In genomic region chr3:107694256-107694900, GRCm38 (mm10) we compare ENCODE assay signal across 11 mouse cellular contexts. TPM values are rescaled to one million over a fixed set of nuclear protein-coding genes. Genes with fewer than 3 reads are reported as not detected.
A peak's percentile ranks its signal among the peaks of the same experiment; 100 is the strongest.
DNase-seq lines count a peak whose midpoint lies in the region; ATAC-seq lines count a peak whose summit lies in the region.
"Had no signal": no experiment of that assay in that cellular context is flagged by ENCODE, and none has a peak within 500 bp of the region (broad histone marks: within the 10 kb centered on the region; RNA-seq: fewer than 3 reads in every experiment).

No protein-coding gene starts in this region.

- no peaks in the 10 kb centered on the region for H3K36me3 ChIP-seq in kidney, embryonic 14.5 days (ENCODE audit: control insufficient read depth, insufficient read depth, low read length)
- H3K36me3 ChIP-seq in embryonic facial prominence, embryonic 11.5 days (replicated peaks; ENCODE audit: control insufficient read depth, insufficient read depth, low read depth, low read length): no peaks in the 10 kb centered on the region
- H3K36me3 ChIP-seq in hindbrain, embryonic 14.5 days (replicated peaks; ENCODE audit: control insufficient read depth, insufficient read depth): no peaks in the 10 kb centered on the region
- no peaks in the 10 kb centered on the region for H3K36me3 ChIP-seq in midbrain, embryonic 13.5 days

- no peaks in the 10 kb centered on the region for H3K27me3 ChIP-seq in kidney, embryonic 14.5 days (ENCODE audit: control insufficient read depth, insufficient read depth, low read length)
- H3K27me3 ChIP-seq in embryonic facial prominence, embryonic 11.5 days (ENCODE audit: control insufficient read depth, insufficient read depth, low read length): no peaks in the 10 kb centered on the region
- no peaks in the 10 kb centered on the region for H3K27me3 ChIP-seq in hindbrain, embryonic 14.5 days (ENCODE audit: control insufficient read depth, insufficient read depth, low read length)
- no peaks in the 10 kb centered on the region for H3K27me3 ChIP-seq in midbrain, embryonic 13.5 days
- H3K27me3 ChIP-seq: Patski had no signal

- 62% methylated on average over 2 of the region's 2 CpGs for WGBS in kidney, embryonic 14.5 days
- WGBS in embryonic facial prominence, embryonic 11.5 days: 73% methylated on average over 2 of the region's 2 CpGs
- WGBS in hindbrain, embryonic 14.5 days: 64% methylated on average over 2 of the region's 2 CpGs
- WGBS in midbrain, embryonic 13.5 days: 75% methylated on average over 2 of the region's 2 CpGs

- H3K9me3 ChIP-seq in kidney, embryonic 14.5 days (ENCODE audit: control insufficient read depth, low read length): no peaks in the 10 kb centered on the region
- H3K9me3 ChIP-seq in embryonic facial prominence, embryonic 11.5 days (replicated peaks; ENCODE audit: control insufficient read depth, low read length): no peaks in the 10 kb centered on the region
- H3K9me3 ChIP-seq in hindbrain, embryonic 14.5 days (ENCODE audit: control insufficient read depth, low read length): no peaks in the 10 kb centered on the region
- H3K9me3 ChIP-seq in midbrain, embryonic 13.5 days: no peaks in the 10 kb centered on the region

- ATAC-seq in kidney, embryonic 14.5 days (ENCODE audit: low FRiP score, low TSS enrichment): no peak
- ATAC-seq in embryonic facial prominence, embryonic 11.5 days (replicated peaks; ENCODE audit: insufficient number of reproducible peaks, low FRiP score, low TSS enrichment, low read depth): no peak
- ATAC-seq in hindbrain, embryonic 14.5 days (ENCODE audit: low FRiP score): no peak
- no peak for ATAC-seq in midbrain, embryonic 13.5 days
- ATAC-seq in CD4-positive, CD25-positive, alpha-beta regulatory T cell, adult 4 months: no peak
- ATAC-seq: Patski had no signal

- DNase-seq in kidney, adult 11 months: no peak
- DNase-seq in embryonic facial prominence, embryonic 11.5 days (ENCODE audit: low spot score): no peak
- no peak for DNase-seq in hindbrain, embryonic 14.5 days (ENCODE audit: low spot score)
- DNase-seq in thymus, postnatal 4 days: no peak
- DNase-seq in thymus, postnatal 10 days (ENCODE audit: low spot score in 2 of 2): no peak
- DNase-seq: cerebellum, adult 9-10 months; kidney, postnatal 25 days had no signal

- H3K4me1 ChIP-seq in kidney, embryonic 14.5 days (ENCODE audit: control insufficient read depth, insufficient read depth, low read length): peaks cover 18% of the 10 kb centered on the region
- no peaks in the 10 kb centered on the region; the same call in 1 of the 2 replicates for H3K4me1 ChIP-seq in embryonic facial prominence, embryonic 11.5 days (ENCODE audit: control insufficient read depth, insufficient read depth, low read length)
- peaks cover 56% of the 10 kb centered on the region for H3K4me1 ChIP-seq in hindbrain, embryonic 14.5 days (replicated peaks; ENCODE audit: control insufficient read depth, insufficient read depth, low read length)
- H3K4me1 ChIP-seq in midbrain, embryonic 13.5 days (replicated peaks): peaks cover 62% of the 10 kb centered on the region

- H3K27ac ChIP-seq in kidney, embryonic 14.5 days (ENCODE audit: low read depth, low read length): no peak overlapping the region
- H3K27ac ChIP-seq in embryonic facial prominence, embryonic 11.5 days (replicated peaks; ENCODE audit: low read depth, low read length): no peak overlapping the region
- no peak overlapping the region for H3K27ac ChIP-seq in hindbrain, embryonic 14.5 days
- no peak overlapping the region for H3K27ac ChIP-seq in midbrain, embryonic 13.5 days

- peak overlapping the region; percentile 92 for H3K4me2 ChIP-seq in kidney, embryonic 14.5 days (replicated peaks; ENCODE audit: low read depth, low read length)
- peak overlapping the region; percentile 65 for H3K4me2 ChIP-seq in embryonic facial prominence, embryonic 11.5 days (ENCODE audit: low read depth, low read length)
- peak overlapping the region; percentile 95 for H3K4me2 ChIP-seq in hindbrain, embryonic 14.5 days (replicated peaks)
- H3K4me2 ChIP-seq in midbrain, embryonic 13.5 days (replicated peaks): peak overlapping the region; percentile 70

- peak overlapping the region; percentile 96 for H3K4me3 ChIP-seq in kidney, embryonic 14.5 days (ENCODE audit: low read length)
- H3K4me3 ChIP-seq in embryonic facial prominence, embryonic 11.5 days (ENCODE audit: low read depth, low read length): peak overlapping the region; percentile 86
- H3K4me3 ChIP-seq in hindbrain, embryonic 14.5 days (replicated peaks; ENCODE audit: low read length): peak overlapping the region; percentile 66
- peak overlapping the region; percentile 67 for H3K4me3 ChIP-seq in midbrain, embryonic 13.5 days (replicated peaks)

- peak overlapping the region; percentile 82 for H3K9ac ChIP-seq in kidney, embryonic 14.5 days (ENCODE audit: low read depth, low read length)
- H3K9ac ChIP-seq in embryonic facial prominence, embryonic 11.5 days (replicated peaks; ENCODE audit: low read length): peak overlapping the region; percentile 98; the same call in 1 of the 2 replicates
- H3K9ac ChIP-seq in hindbrain, embryonic 14.5 days: peak overlapping the region; percentile 85
- H3K9ac ChIP-seq in midbrain, embryonic 13.5 days (replicated peaks): peak overlapping the region; percentile 96

RNA-seq across cellular contexts. Expression of gene Ahcyl1, which starts 2.0 kb away (rescaled TPM):
- polyA plus RNA-seq in kidney, embryonic 14.5 days (2014; fragmentation: Nextera tagmentation; extraction: Ambion mirVana): 73.8 and 119 TPM in 2 replicates
- 108 and 122 TPM in 2 replicates for polyA plus RNA-seq in embryonic facial prominence, embryonic 11.5 days (2014; fragmentation: Nextera tagmentation; extraction: Ambion mirVana)
- polyA plus RNA-seq in hindbrain, embryonic 14.5 days (2014; fragmentation: Nextera tagmentation; extraction: Ambion mirVana): 131 and 141 TPM in 2 replicates
- 108 and 116 TPM in 2 replicates for polyA plus RNA-seq in midbrain, embryonic 13.5 days (2015; fragmentation: Nextera tagmentation; extraction: Ambion mirVana)
- 10 to 100 TPM; 12.1 to 22.1 TPM for polyA plus RNA-seq in CD4-positive, CD25-positive, alpha-beta regulatory T cell, adult 4 months (2017; shearing (Covaris generic))
